Mouse (Mus musculus): ENCODE data around the gene Gm44805. TPM values are rescaled to one million over a fixed set of nuclear protein-coding genes. Genes with fewer than 3 reads are reported as not detected.
A peak's percentile ranks its signal among the peaks of the same experiment; 100 is the strongest.

The Gm44805 gene
- polyA plus RNA-seq, 1 experiment from 2014 or later = not detected

DNA sequence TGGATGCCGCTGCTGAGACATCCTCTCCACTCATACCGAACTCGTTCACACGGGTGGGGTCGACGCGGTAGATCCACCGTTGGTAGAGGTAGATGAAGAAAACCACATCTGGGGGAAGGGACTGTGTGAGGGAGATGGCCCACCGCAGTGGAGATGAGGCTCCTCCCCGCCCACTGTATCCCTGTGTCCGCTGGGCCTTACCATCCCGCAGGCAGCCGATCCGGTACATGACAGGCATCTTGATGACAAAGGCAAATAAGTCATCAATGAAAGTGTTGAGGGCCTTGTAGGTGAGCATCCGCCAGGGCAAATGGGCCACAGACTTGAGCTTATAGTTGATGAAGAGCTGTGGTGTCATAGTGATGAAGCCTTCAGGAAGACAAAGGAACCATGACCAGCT is 47.4 kb downstream of the Gm44805 start:
- Histone ChIP-seq H3K4me1 (ENCODE audit: control insufficient read depth in 2 of 2, insufficient read depth in 2 of 2, low read length in 2 of 2) (peaks cover 0 to 5% of the 10 kb centered on the region in 2 experiments; a peak in 1 of 4 replicates), H3K9ac (ENCODE audit: low read length) (no peak overlapping the region), H3K9me3 (ENCODE audit: control insufficient read depth, low read length) (no peaks in the 10 kb centered on the region), H3K27me3 (ENCODE audit: control insufficient read depth, insufficient read depth, low read length) (no peaks in the 10 kb centered on the region), H3K27ac (replicated peaks in 1 of 2; ENCODE audit: control insufficient read depth in 1 of 2, insufficient read depth in 1 of 2, low read depth in 2 of 2, low read length in 2 of 2) (no peak overlapping the region), H3K4me3 (ENCODE audit: control insufficient read depth in 1 of 2, insufficient read depth in 1 of 2, low read depth in 1 of 2, low read length in 2 of 2) (no peak overlapping the region), H3K36me3 (ENCODE audit: control insufficient read depth, insufficient read depth, low read length) (peaks cover 71% of the 10 kb centered on the region), H3K4me2 (ENCODE audit: low read length) (no peak overlapping the region)
- ATAC-seq (ENCODE audit: insufficient number of reproducible peaks, insufficient read depth, low FRiP score, low read depth) = no peak
- WGBS = 88% methylated on average over 15 of the region's 15 CpGs

- H3K27me3 ChIP-seq (ENCODE audit: control insufficient read depth, insufficient read depth, low read length) = no peaks in the 10 kb centered on the region
- H3K4me3 ChIP-seq (ENCODE audit: control insufficient read depth in 1 of 2, insufficient read depth in 1 of 2, low read depth in 1 of 2, low read length in 2 of 2) = no peak overlapping the region
- H3K4me1 ChIP-seq (ENCODE audit: control insufficient read depth in 2 of 2, insufficient read depth in 2 of 2, low read length in 2 of 2) = peaks cover under 1 to 5% of the 10 kb centered on the region in 2 experiments; a peak in 2 of 4 replicates
- H3K4me2 ChIP-seq (ENCODE audit: low read length) = no peak overlapping the region
- H3K36me3 ChIP-seq (ENCODE audit: control insufficient read depth, insufficient read depth, low read length) = peaks cover 64% of the 10 kb centered on the region
- no peaks in the 10 kb centered on the region for H3K9me3 ChIP-seq (ENCODE audit: control insufficient read depth, low read length)
- H3K9ac ChIP-seq (ENCODE audit: low read length) = no peak overlapping the region
- H3K27ac ChIP-seq (replicated peaks in 1 of 2; ENCODE audit: control insufficient read depth in 1 of 2, insufficient read depth in 1 of 2, low read depth in 2 of 2, low read length in 2 of 2) = no peak overlapping the region
- no peak for ATAC-seq (ENCODE audit: insufficient number of reproducible peaks, insufficient read depth, low FRiP score, low read depth)
- 86% methylated on average over 17 of the region's 17 CpGs for WGBS
Measured at GRCm38 (mm10) chr7:19633197-19633596, 48.0 kb downstream of the Gm44805 start.

DNA sequence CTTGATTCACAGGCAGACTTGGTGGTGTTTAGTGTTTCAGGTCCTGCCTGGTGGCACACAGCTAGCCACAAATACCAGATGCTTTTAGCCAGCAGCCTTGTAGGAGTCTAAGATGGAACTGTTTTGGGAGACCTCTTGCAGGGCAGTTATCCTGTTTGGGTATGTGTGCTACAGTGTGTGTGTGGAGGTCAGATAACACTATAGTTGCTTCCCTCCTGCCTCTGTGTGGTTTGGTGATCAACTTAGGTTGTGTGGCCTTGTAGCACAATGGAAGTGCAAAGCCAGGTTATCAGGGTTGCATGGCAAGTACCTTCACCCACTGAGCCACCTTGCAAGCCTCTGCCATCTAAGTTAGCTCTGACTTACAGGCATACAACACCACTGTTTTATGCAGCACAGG is 48.5 kb downstream of the Gm44805 start:
- no peaks in the 10 kb centered on the region for H3K27me3 ChIP-seq (ENCODE audit: control insufficient read depth, insufficient read depth, low read length)
- peaks cover 60% of the 10 kb centered on the region for H3K36me3 ChIP-seq (ENCODE audit: control insufficient read depth, insufficient read depth, low read length)
- H3K4me1 ChIP-seq (ENCODE audit: control insufficient read depth in 2 of 2, insufficient read depth in 2 of 2, low read length in 2 of 2) = peaks cover 2 to 5% of the 10 kb centered on the region in 2 experiments; a peak in 2 of 4 replicates
- H3K9ac ChIP-seq (ENCODE audit: low read length) = no peak overlapping the region
- ATAC-seq (ENCODE audit: insufficient number of reproducible peaks, insufficient read depth, low FRiP score, low read depth) = no peak
- no peak overlapping the region for H3K4me3 ChIP-seq (ENCODE audit: control insufficient read depth in 1 of 2, insufficient read depth in 1 of 2, low read depth in 1 of 2, low read length in 2 of 2)
- H3K9me3 ChIP-seq (ENCODE audit: control insufficient read depth, low read length) = no peaks in the 10 kb centered on the region
- H3K27ac ChIP-seq (replicated peaks in 1 of 2; ENCODE audit: control insufficient read depth in 1 of 2, insufficient read depth in 1 of 2, low read depth in 2 of 2, low read length in 2 of 2) = no peak overlapping the region
- no peak overlapping the region for H3K4me2 ChIP-seq (ENCODE audit: low read length)

GRCm38 (mm10) chr7:19632275-19632674 is 48.9 kb downstream of the Gm44805 start:
- Histone ChIP-seq H3K27ac (replicated peaks in 1 of 2; ENCODE audit: control insufficient read depth in 1 of 2, insufficient read depth in 1 of 2, low read depth in 2 of 2, low read length in 2 of 2) (no peak overlapping the region), H3K4me2 (ENCODE audit: low read length) (no peak overlapping the region), H3K4me1 (ENCODE audit: control insufficient read depth in 2 of 2, insufficient read depth in 2 of 2, low read length in 2 of 2) (peaks cover 2 to 5% of the 10 kb centered on the region in 2 experiments; a peak in 2 of 4 replicates), H3K9me3 (ENCODE audit: control insufficient read depth, low read length) (no peaks in the 10 kb centered on the region), H3K9ac (ENCODE audit: low read length) (no peak overlapping the region), H3K36me3 (ENCODE audit: control insufficient read depth, insufficient read depth, low read length) (peaks cover 55% of the 10 kb centered on the region), H3K27me3 (ENCODE audit: control insufficient read depth, insufficient read depth, low read length) (no peaks in the 10 kb centered on the region), H3K4me3 (ENCODE audit: control insufficient read depth in 1 of 2, insufficient read depth in 1 of 2, low read depth in 1 of 2, low read length in 2 of 2) (no peak overlapping the region)
- ATAC-seq (ENCODE audit: insufficient number of reproducible peaks, insufficient read depth, low FRiP score, low read depth) = no peak

- Histone ChIP-seq H3K4me1 (ENCODE audit: control insufficient read depth in 2 of 2, insufficient read depth in 2 of 2, low read length in 2 of 2) (peaks cover 0 to 2% of the 10 kb centered on the region in 2 experiments; a peak in 1 of 4 replicates), H3K4me3 (ENCODE audit: control insufficient read depth in 1 of 2, insufficient read depth in 1 of 2, low read depth in 1 of 2, low read length in 2 of 2) (peak within 1 kb of the TSS; percentile 83 to 88), H3K27me3 (ENCODE audit: control insufficient read depth, insufficient read depth, low read length) (no peaks in the 10 kb centered on the region), H3K36me3 (ENCODE audit: control insufficient read depth, insufficient read depth, low read length) (peaks cover 26% of the 10 kb centered on the region), H3K27ac (replicated peaks in 1 of 2; ENCODE audit: control insufficient read depth in 1 of 2, insufficient read depth in 1 of 2, low read depth in 2 of 2, low read length in 2 of 2) (peak within 1 kb of the TSS; percentile 86 to 92), H3K9ac (ENCODE audit: low read length) (peak within 1 kb of the TSS; percentile 72), H3K9me3 (ENCODE audit: control insufficient read depth, low read length) (no peaks in the 10 kb centered on the region), H3K4me2 (ENCODE audit: low read length) (peak within 1 kb of the TSS; percentile 96)
- under 1% methylated on average over 39 of the region's 41 CpGs for WGBS
- ATAC-seq (ENCODE audit: insufficient number of reproducible peaks, insufficient read depth, low FRiP score, low read depth) = peak; percentile 69; the same call in 1 of the 2 replicates
Measured at GRCm38 (mm10) chr7:19629361-19629734, 51.9 kb downstream of the Gm44805 start, which contains the start of gene Relb. Gene Relb (minus strand): TSS chr7:19629438.

- Histone ChIP-seq H3K4me2 (ENCODE audit: low read length) (peak overlapping the region; percentile 96), H3K36me3 (ENCODE audit: control insufficient read depth, insufficient read depth, low read length) (peaks cover 20% of the 10 kb centered on the region), H3K4me1 (ENCODE audit: control insufficient read depth in 2 of 2, insufficient read depth in 2 of 2, low read length in 2 of 2) (peaks cover 0 to 2% of the 10 kb centered on the region in 2 experiments; a peak in 1 of 4 replicates), H3K9ac (ENCODE audit: low read length) (peak overlapping the region; percentile 72), H3K27me3 (ENCODE audit: control insufficient read depth, insufficient read depth, low read length) (no peaks in the 10 kb centered on the region), H3K27ac (replicated peaks in 1 of 2; ENCODE audit: control insufficient read depth in 1 of 2, insufficient read depth in 1 of 2, low read depth in 2 of 2, low read length in 2 of 2) (peak overlapping the region; percentile 86 to 92), H3K9me3 (ENCODE audit: control insufficient read depth, low read length) (no peaks in the 10 kb centered on the region), H3K4me3 (ENCODE audit: control insufficient read depth in 1 of 2, insufficient read depth in 1 of 2, low read depth in 1 of 2, low read length in 2 of 2) (peak overlapping the region; percentile 83 to 88)
- WGBS = 1% methylated on average over 50 of the region's 57 CpGs
- peak; percentile 84 for ATAC-seq (ENCODE audit: insufficient number of reproducible peaks, insufficient read depth, low FRiP score, low read depth)
Measured at GRCm38 (mm10) chr7:19628536-19629360, 52.5 kb downstream of the Gm44805 start.

GRCm38 (mm10) chr7:19628192-19628535 is 53.1 kb downstream of the Gm44805 start:
- 13% methylated on average over 17 of the region's 17 CpGs for WGBS
- H3K4me2 ChIP-seq (ENCODE audit: low read length) = peak overlapping the region; percentile 96
- H3K4me1 ChIP-seq (ENCODE audit: control insufficient read depth in 2 of 2, insufficient read depth in 2 of 2, low read length in 2 of 2) = peaks cover 0 to 2% of the 10 kb centered on the region in 2 experiments; a peak in 1 of 4 replicates
- H3K4me3 ChIP-seq (ENCODE audit: control insufficient read depth in 1 of 2, insufficient read depth in 1 of 2, low read depth in 1 of 2, low read length in 2 of 2) = peak overlapping the region; percentile 83 to 88
- ATAC-seq (ENCODE audit: insufficient number of reproducible peaks, insufficient read depth, low FRiP score, low read depth) = no peak
- H3K36me3 ChIP-seq (ENCODE audit: control insufficient read depth, insufficient read depth, low read length) = peaks cover 14% of the 10 kb centered on the region
- H3K9ac ChIP-seq (ENCODE audit: low read length) = no peak overlapping the region; the same call in 1 of the 2 replicates
- no peaks in the 10 kb centered on the region for H3K9me3 ChIP-seq (ENCODE audit: control insufficient read depth, low read length)
- no peaks in the 10 kb centered on the region for H3K27me3 ChIP-seq (ENCODE audit: control insufficient read depth, insufficient read depth, low read length)
- peak overlapping the region; percentile 60 to 92 for H3K27ac ChIP-seq (replicated peaks in 1 of 2; ENCODE audit: control insufficient read depth in 1 of 2, insufficient read depth in 1 of 2, low read depth in 2 of 2, low read length in 2 of 2)

All from heart, embryonic 14.5 days (tissue).